Mouse (Mus musculus) urinary bladder, postnatal 10 days (tissue): ENCODE results near the gene Bphl.
A peak's percentile ranks its signal among the peaks of the same experiment; 100 is the strongest.
"Not testable (repeated sequence)": the region's sequence is repeated elsewhere in the genome, so short reads cannot be mapped to it uniquely, and the experiment has no call there.

Source experiments
- DNase-seq: peaks from one replicate; pipeline ENCODE4 v3.0.0; 2022; ENCODE audit warnings: low spot score

Gene Bphl

DNA sequence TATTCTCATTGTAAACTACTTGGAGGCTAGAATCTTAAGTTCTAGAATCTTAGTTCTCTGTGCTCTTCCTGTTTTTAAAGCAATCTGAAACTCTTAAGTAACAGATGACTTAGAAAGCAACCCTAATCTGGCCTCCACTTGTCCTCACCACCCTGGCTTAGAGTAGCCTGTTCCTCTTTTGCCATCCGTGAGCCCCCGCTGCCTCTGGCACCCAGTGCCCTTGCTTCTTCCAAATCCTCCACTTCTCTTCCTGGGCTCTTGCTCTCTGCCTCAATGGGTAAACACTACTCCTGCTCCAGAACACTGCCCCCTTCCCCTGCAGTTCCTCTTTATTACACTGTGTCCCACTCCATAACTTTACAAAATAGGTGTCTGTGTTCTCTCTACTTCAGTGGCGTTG lies 14.3 kb downstream of the Bphl start:
- no peak for DNase-seq

GRCm38 (mm10) chr13:34053673-34054282 lies 16.4 kb downstream of the Bphl start:
- DNase-seq = no peak

- DNase-seq = no peak
Measured at GRCm38 (mm10) chr13:34054391-34054790, 17.0 kb downstream of the Bphl start.

DNA sequence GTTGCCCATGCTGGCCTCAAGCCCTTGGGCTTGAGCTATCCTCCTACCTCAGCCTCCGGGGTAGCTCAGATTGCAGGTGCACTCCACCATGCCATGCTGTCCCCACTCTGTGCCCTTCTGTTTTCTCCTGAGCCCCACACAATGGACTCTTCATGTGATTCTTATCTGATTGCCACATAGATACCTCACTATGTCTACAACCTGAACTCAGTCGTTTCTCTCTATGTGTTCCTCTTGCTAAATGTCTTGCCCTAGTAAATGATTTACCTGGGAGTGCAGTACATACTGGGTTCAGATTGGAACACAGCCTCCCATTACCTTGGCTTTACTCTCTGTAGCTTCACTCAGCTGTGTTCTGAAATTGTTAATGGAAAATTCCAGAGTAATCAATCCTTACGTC lies 17.6 kb downstream of the Bphl start:
- DNase-seq = no peak

DNA sequence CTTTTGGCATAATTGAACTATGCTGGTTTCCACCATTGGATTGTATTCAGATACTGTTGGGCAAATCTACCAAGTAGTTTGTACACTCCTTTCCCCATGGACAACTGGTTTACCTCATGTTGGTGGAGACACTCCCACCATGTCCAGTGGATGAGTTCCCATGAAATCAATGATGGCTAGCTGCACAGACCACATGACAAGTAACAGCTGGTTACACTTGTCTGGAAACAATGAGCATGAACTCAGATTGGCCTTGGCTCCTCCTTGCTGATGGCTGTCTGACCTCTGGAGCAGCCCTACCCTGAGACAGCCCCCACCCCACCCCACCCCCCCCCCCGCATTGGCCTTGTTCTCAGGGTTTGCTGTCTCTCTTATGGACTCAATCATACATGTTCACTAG lies 19.9 kb downstream of the Bphl start:
- DNase-seq = no peak

GRCm38 (mm10) chr13:34060061-34060460 lies 22.7 kb downstream of the Bphl start:
- no peak for DNase-seq

DNA sequence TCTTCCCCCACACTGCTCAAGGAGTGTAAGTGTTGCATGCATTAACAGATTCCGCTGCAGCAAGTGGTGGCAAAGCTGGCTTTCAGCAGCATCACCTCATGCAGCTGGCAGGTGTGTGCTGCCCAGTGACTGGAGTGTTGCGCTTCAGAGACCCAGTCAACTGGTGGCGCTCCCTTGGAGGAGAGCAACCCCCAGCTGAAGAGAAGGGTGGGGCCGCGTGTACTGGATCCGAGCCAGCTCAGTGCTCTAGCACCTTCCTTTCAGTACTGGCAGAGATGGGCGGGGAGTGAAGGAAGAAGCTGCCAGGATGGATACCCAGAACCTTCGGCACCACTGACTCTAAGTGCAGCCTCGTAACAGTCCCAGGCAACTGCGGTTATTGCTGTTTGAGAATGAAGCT lies 25.1 kb downstream of the Bphl start:
- no peak for DNase-seq

GRCm38 (mm10) chr13:34066351-34066750 lies 29.0 kb downstream of the Bphl start:
- DNase-seq = no peak

GRCm38 (mm10) chr13:34070296-34070695 lies 32.9 kb downstream of the Bphl start:
- DNase-seq = no peak

- DNase-seq = no peak
Measured at GRCm38 (mm10) chr13:34071836-34072235, 34.4 kb downstream of the Bphl start.

DNA sequence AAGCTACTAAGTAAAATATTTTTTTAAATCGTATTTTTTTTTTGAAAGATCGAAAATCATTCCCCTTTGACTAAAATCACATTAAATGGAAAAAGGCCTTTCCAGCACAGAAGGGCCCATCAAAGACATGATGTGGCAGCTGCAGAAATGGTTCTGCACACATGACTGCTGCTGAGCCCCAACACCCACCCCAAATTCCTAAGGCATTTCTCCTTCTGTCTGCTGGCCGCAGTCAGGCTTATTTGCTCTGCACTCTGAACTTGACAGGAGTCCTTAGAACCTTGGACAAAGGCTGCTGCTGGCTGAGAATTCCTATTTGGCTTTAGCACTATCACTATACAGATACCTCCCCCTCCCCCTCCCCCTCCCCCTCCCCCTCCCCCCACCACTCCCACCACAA lies 35.5 kb downstream of the Bphl start:
- no peak for DNase-seq

GRCm38 (mm10) chr13:34074441-34074840 lies 37.0 kb downstream of the Bphl start:
- DNase-seq = not testable (repeated sequence)

GRCm38 (mm10) chr13:34075893-34076292 lies 38.5 kb downstream of the Bphl start:
- DNase-seq = not testable (repeated sequence)

GRCm38 (mm10) chr13:34076561-34077491 lies 39.4 kb downstream of the Bphl start:
- no peak for DNase-seq

- DNase-seq = peak; percentile 75
Measured at GRCm38 (mm10) chr13:34077492-34078271, 40.3 kb downstream of the Bphl start, which contains the start of gene Tubb2a. Gene Tubb2a, minus strand, starts transcription at chr13:34078007.

DNA sequence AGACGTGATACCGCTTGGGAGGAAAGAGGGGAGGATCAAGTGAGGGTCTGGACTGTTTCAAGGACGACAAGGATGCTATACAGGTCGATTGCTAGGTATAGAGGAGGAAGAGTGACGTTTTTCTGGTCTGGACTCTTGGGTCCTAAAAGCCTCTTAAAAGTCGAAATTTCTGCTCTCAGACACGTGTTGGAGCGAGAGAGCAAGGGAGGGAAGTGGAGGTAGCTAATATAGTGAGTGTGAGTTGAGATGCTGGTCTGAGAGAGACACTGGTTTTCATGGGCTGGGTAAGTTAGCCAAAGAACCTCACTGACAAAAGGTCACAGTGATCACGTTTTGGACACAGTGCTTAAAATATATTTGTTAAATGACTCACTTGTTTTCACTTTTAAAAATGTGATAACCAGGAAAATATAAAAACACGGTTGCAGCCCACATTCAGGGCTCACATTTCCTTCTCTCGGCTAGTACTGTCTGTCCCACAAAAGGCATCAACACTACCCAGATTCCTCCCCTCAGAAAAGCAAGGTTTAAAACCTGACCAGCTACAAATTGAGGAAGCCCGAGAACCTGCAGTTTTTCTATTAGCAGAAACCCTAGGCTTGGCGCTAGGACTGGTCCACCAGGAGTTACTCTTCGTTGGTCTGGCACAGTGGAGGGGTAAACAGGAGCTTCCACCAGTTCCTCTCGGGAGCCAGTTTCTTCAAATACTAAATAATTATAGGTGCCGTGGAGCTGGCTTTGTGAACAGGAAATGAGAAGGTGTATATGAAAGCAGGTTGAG lies 41.3 kb downstream of the Bphl start:
- DNase-seq = no peak

- no peak for DNase-seq
Measured at GRCm38 (mm10) chr13:34079801-34080200, 42.4 kb downstream of the Bphl start.

GRCm38 (mm10) chr13:34081926-34082325 lies 44.5 kb downstream of the Bphl start:
- DNase-seq = no peak

GRCm38 (mm10) chr13:34084026-34084750 lies 46.8 kb downstream of the Bphl start:
- no peak for DNase-seq

DNA sequence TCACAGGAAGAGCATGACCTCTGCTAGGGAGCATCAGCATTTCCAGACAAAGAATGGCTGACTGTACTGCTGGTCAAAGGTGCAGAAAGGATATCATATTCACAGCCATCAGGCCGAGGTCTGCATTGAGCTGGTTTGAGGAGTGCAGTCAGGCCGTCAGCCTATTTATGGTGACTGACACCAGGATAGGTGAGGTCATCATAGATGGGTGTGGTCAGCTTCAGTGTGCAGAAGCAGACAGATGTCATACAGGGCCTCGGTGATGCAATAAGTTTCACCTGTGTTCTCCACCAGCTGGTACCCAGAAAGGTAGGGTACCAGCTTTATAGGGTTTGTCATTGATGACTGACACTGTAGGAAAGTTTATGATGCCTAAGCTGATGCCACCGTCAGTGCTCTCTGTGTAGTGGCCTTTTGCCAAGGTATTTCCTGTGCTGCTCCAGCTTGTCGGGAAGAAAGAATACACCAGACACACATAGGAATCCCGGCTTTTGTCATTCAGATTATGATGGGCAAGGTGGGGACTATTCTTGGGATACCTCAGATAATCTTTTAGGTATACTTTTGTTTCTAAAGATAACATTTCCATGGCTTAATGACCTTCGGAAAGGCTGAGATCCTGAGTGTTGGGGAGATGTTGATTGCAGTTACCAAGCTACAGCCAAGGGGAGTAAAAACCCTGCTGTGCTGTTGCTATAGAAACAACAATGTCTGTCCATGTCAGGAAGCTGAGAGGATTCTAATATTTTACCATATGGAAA lies 49.8 kb downstream of the Bphl start:
- DNase-seq = no peak
